Mouse (Mus musculus) layer of hippocampus, adult 9-10 months (tissue): Measurements from ENCODE around the gene Tacc3.

Source experiments
- DNase-seq: peaks from one replicate; pipeline ENCODE4 v3.0.0; 2022; ENCODE audit warnings: low spot score

Tacc3 gene

GRCm38 (mm10) chr5:33723019-33723640 lies 65.2 kb downstream of the Tacc3 start:
- DNase-seq = no peak

- no peak for DNase-seq
Observed at GRCm38 (mm10) chr5:33723641-33724465, 65.9 kb downstream of the Tacc3 start.

- DNase-seq = no peak
Observed at GRCm38 (mm10) chr5:33726081-33726647, 68.2 kb downstream of the Tacc3 start.

GRCm38 (mm10) chr5:33726891-33727290 lies 69.0 kb downstream of the Tacc3 start:
- no peak for DNase-seq
